Mouse (Mus musculus) embryonic facial prominence, embryonic 15.5 days (tissue): Measurements from ENCODE around the gene Ifit2. TPM values are rescaled to one million over a fixed set of nuclear protein-coding genes. Genes with fewer than 3 reads are reported as not detected.
A peak's percentile ranks its signal among the peaks of the same experiment; 100 is the strongest.

Experiments
- ATAC-seq: fragments of 200-750 bp; cut with Nextera tagmentation; 2 replicates; pipeline ENCODE4 v1.8.0; 2017; ENCODE audit warnings: low read depth, moderate TSS enrichment; ENCODE audit not compliant: insufficient number of reproducible peaks, low FRiP score, low TSS enrichment
- H3K27ac ChIP-seq: fragments of 300-500 bp; sonication (generic); replicated peaks from 2 replicates; pipeline ENCODE4 v1.5.1; 2015; ENCODE audit warnings: mild to moderate bottlenecking, inconsistent platforms
- H3K27me3 ChIP-seq: fragments of 300-500 bp; sonication (generic); 2 replicates; pipeline ENCODE4 v1.6.1; 2015; ENCODE audit warnings: inconsistent platforms
- H3K36me3 ChIP-seq: fragments of 300-500 bp; sonication (generic); 2 replicates; pipeline ENCODE4 v1.6.1; 2015; ENCODE audit warnings: mild to moderate bottlenecking, inconsistent platforms
- H3K4me1 ChIP-seq: fragments of 300-500 bp; sonication (generic); 2 replicates; pipeline ENCODE4 v1.6.1; 2015; ENCODE audit warnings: inconsistent platforms
- H3K4me2 ChIP-seq: fragments of 300-500 bp; sonication (generic); replicated peaks from 2 replicates; pipeline ENCODE4 v1.6.1; 2015; ENCODE audit warnings: mild to moderate bottlenecking, inconsistent platforms
- H3K4me3 ChIP-seq: fragments of 300-500 bp; sonication (generic); replicated peaks from 2 replicates; pipeline ENCODE4 v1.5.1; 2015; ENCODE audit warnings: mild to moderate bottlenecking, inconsistent platforms
- H3K9ac ChIP-seq: fragments of 300-500 bp; sonication (generic); 2 replicates; pipeline ENCODE4 v1.6.1; 2015; ENCODE audit warnings: inconsistent platforms
- H3K9me3 ChIP-seq: fragments of 300-500 bp; sonication (generic); replicated peaks from 2 replicates; pipeline ENCODE4 v1.6.1; 2016; ENCODE audit warnings: inconsistent platforms
- WGBS: fragments of 180-500 bp; shearing (Covaris S2); methylation state at CpG from one replicate; pipeline ENCODE4 v1.1.7; 2015; 5-methylcytosine and 5-hydroxymethylcytosine counted together
- polyA plus RNA-seq: library from polyadenylated mRNA; unstranded; fragments of >200 nt; fragmentation: Nextera tagmentation; extraction: Ambion mirVana; gene quantifications from 2 replicates; pipeline ENCODE4 v1.2.1, GENCODE M21; 2015

Ifit2 gene
- 10.0 and 11.4 TPM in 2 replicates for polyA plus RNA-seq

- peak within 1 kb of the TSS; percentile 79 for H3K27ac ChIP-seq
- H3K27me3 ChIP-seq, result no peaks in the 10 kb centered on the region
- no peak within 1 kb of the TSS for H3K9ac ChIP-seq
- ATAC-seq, result peak; percentile 86
- H3K4me3 ChIP-seq, result peak within 1 kb of the TSS; percentile 53
- peaks cover 25% of the 10 kb centered on the region for H3K4me1 ChIP-seq
- WGBS, result under 1% methylated on average over 22 of the region's 22 CpGs
- peak within 1 kb of the TSS; percentile 73 for H3K4me2 ChIP-seq
- H3K36me3 ChIP-seq, result no peaks in the 10 kb centered on the region
- no peaks in the 10 kb centered on the region for H3K9me3 ChIP-seq
Observed at GRCm38 (mm10) chr19:34550534-34551223, at the start of gene Ifit2. Gene Ifit2 (plus strand): TSS chr19:34550694.

- H3K4me3 ChIP-seq, result no peak overlapping the region
- H3K9me3 ChIP-seq, result no peaks in the 10 kb centered on the region
- H3K27ac ChIP-seq, result no peak overlapping the region
- peaks cover 10% of the 10 kb centered on the region; the same call in 1 of the 2 replicates for H3K36me3 ChIP-seq
- WGBS, result 44% methylated on average over 4 of the region's 4 CpGs
- H3K4me1 ChIP-seq, result 0 out of 2 replicates have a peak, but pooled peaks cover 2% of the 10 kb centered on the region
- no peaks in the 10 kb centered on the region for H3K27me3 ChIP-seq
- no peak for ATAC-seq
- no peak overlapping the region for H3K9ac ChIP-seq
- H3K4me2 ChIP-seq, result no peak overlapping the region
Observed at GRCm38 (mm10) chr19:34500763-34501162, 49.7 kb upstream of the Ifit2 start.

GRCm38 (mm10) chr19:34505161-34505721 is 45.3 kb upstream of the Ifit2 start:
- peaks cover 26% of the 10 kb centered on the region for H3K36me3 ChIP-seq
- no peak for ATAC-seq
- 82% methylated on average over 12 of the region's 12 CpGs for WGBS
- H3K4me1 ChIP-seq, result no peaks in the 10 kb centered on the region
- no peak overlapping the region for H3K9ac ChIP-seq
- no peaks in the 10 kb centered on the region for H3K27me3 ChIP-seq
- H3K4me2 ChIP-seq, result no peak overlapping the region
- H3K4me3 ChIP-seq, result no peak overlapping the region
- no peaks in the 10 kb centered on the region for H3K9me3 ChIP-seq
- no peak overlapping the region for H3K27ac ChIP-seq

GRCm38 (mm10) chr19:34510717-34511116 is 39.8 kb upstream of the Ifit2 start:
- H3K9me3 ChIP-seq, result no peaks in the 10 kb centered on the region
- H3K9ac ChIP-seq, result no peak overlapping the region
- peaks cover 20% of the 10 kb centered on the region for H3K36me3 ChIP-seq
- H3K27ac ChIP-seq, result no peak overlapping the region
- no peaks in the 10 kb centered on the region for H3K27me3 ChIP-seq
- 79% methylated on average over 5 of the region's 5 CpGs for WGBS
- no peak overlapping the region for H3K4me3 ChIP-seq
- no peak for ATAC-seq
- H3K4me1 ChIP-seq, result no peaks in the 10 kb centered on the region
- H3K4me2 ChIP-seq, result no peak overlapping the region

DNA sequence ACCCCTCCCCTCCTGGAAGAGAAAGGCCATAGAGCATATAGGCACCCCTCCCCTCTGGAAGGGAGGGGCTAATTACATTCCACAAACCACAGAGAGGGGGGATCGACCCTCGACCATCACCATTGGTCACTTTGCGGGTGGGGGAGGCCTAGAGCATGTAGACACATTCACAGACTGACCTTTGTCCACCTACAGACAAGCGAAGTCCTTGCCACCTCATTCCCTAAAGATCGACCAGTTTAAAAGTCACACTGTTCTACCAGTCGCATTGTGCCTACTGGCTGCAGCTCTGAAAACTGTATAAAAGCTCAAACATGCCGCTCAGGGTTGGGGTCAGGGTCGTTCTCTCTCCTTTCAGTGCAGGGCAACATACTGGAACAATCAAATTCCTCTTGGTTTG is 39.0 kb upstream of the Ifit2 start:
- peaks cover 12% of the 10 kb centered on the region for H3K36me3 ChIP-seq
- no peak for ATAC-seq
- 64% methylated on average over 8 of the region's 8 CpGs for WGBS
- H3K4me3 ChIP-seq, result no peak overlapping the region
- H3K9ac ChIP-seq, result no peak overlapping the region
- H3K9me3 ChIP-seq, result no peaks in the 10 kb centered on the region
- no peak overlapping the region for H3K27ac ChIP-seq
- no peak overlapping the region for H3K4me2 ChIP-seq
- H3K4me1 ChIP-seq, result no peaks in the 10 kb centered on the region
- no peaks in the 10 kb centered on the region for H3K27me3 ChIP-seq

DNA sequence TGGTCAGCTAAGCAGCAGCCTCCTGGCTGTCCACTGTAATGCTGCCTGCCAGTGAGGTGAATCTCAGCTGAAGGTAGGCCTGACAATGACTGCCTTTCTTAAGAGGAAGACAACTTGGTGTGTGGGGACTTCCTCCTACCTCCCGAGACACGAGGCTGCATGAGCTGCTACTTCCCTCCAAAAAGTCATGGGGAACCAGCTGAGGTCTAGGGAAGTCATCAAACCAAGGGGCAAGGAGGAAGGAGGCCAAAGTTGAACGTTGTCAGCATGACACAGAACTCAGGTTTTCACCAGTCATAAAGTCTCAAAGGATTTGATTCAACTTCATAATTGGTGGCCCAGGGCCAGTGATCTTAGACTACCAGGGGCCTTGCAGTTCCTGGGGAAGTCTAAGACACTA is 34.8 kb upstream of the Ifit2 start:
- Histone ChIP-seq H3K27ac (no peak overlapping the region), H3K4me3 (no peak overlapping the region), H3K36me3 (peaks cover 5% of the 10 kb centered on the region; the same call in 1 of the 2 replicates), H3K9ac (no peak overlapping the region), H3K27me3 (no peaks in the 10 kb centered on the region), H3K4me2 (no peak overlapping the region), H3K4me1 (no peaks in the 10 kb centered on the region), H3K9me3 (no peaks in the 10 kb centered on the region)
- ATAC-seq, result no peak
- 70% methylated on average over 3 of the region's 3 CpGs for WGBS

- no peak overlapping the region for H3K4me2 ChIP-seq
- H3K4me3 ChIP-seq, result no peak overlapping the region
Observed at GRCm38 (mm10) chr19:34516346-34516745, 34.1 kb upstream of the Ifit2 start.

DNA sequence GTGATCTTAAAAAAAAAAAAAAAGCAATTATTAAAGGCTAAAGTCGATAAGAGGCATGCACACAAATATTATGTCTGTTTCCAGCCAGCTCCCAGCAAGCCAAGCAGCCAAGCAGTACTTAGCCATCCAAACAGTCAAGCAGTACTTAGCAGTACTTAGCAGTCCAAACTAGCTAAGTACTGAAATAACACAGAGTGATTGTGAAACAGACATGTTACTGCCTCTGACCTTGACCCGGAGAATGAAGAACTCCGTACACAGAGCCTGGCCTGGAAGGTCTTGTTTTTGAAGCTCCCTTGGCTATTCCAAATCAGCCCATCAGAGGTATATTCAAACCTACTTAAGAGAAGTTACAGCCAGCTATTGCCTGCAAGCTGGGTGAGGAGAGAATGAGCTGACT is 33.3 kb upstream of the Ifit2 start:
- H3K9ac ChIP-seq, result no peak overlapping the region
- ATAC-seq, result no peak
- no peaks in the 10 kb centered on the region for H3K9me3 ChIP-seq
- H3K4me2 ChIP-seq, result no peak overlapping the region
- H3K36me3 ChIP-seq, result peaks cover 5% of the 10 kb centered on the region; the same call in 1 of the 2 replicates
- H3K27ac ChIP-seq, result no peak overlapping the region
- no peaks in the 10 kb centered on the region for H3K4me1 ChIP-seq
- no peaks in the 10 kb centered on the region for H3K27me3 ChIP-seq
- 91% methylated on average over 3 of the region's 3 CpGs for WGBS
- H3K4me3 ChIP-seq, result no peak overlapping the region

More at GRCm38 (mm10) chr19:34516346-34516745, 34.1 kb upstream of the Ifit2 start:
- ATAC-seq, result no peak
- H3K27me3 ChIP-seq, result no peaks in the 10 kb centered on the region
- H3K9me3 ChIP-seq, result no peaks in the 10 kb centered on the region
- 68% methylated on average over 2 of the region's 2 CpGs for WGBS
- H3K9ac ChIP-seq, result no peak overlapping the region
- H3K4me1 ChIP-seq, result no peaks in the 10 kb centered on the region
- H3K27ac ChIP-seq, result no peak overlapping the region
- H3K36me3 ChIP-seq, result peaks cover 5% of the 10 kb centered on the region; the same call in 1 of the 2 replicates

GRCm38 (mm10) chr19:34517812-34518594 is 32.5 kb upstream of the Ifit2 start:
- Histone ChIP-seq H3K4me1 (no peaks in the 10 kb centered on the region), H3K27ac (no peak overlapping the region), H3K4me2 (no peak overlapping the region), H3K9me3 (no peaks in the 10 kb centered on the region), H3K4me3 (no peak overlapping the region), H3K27me3 (no peaks in the 10 kb centered on the region), H3K36me3 (peaks cover 5% of the 10 kb centered on the region; the same call in 1 of the 2 replicates), H3K9ac (no peak overlapping the region)
- 93% methylated on average over 13 of the region's 13 CpGs for WGBS
- no peak for ATAC-seq

DNA sequence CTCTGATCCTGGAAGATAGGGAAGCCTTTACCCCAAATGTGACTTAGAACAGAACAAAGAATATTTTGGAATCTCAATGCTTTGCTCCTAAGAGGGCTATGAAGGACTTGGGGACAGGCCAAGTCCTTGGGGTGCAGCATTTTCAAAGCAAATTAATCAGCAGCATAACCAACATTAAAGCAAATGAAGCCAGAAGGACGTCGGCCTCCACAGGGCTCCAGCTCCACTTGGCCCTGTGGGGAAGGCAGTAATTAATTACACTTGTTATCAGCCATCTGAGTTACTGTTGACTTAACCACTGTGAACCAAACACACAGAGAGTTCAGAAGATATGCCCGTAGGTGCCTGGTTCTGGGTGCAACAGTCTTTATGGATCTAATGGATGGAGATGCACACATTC is 31.7 kb upstream of the Ifit2 start:
- H3K36me3 ChIP-seq, result peaks cover 5% of the 10 kb centered on the region; the same call in 1 of the 2 replicates
- no peaks in the 10 kb centered on the region for H3K4me1 ChIP-seq
- no peak overlapping the region for H3K4me3 ChIP-seq
- no peaks in the 10 kb centered on the region for H3K27me3 ChIP-seq
- no peak for ATAC-seq
- H3K4me2 ChIP-seq, result no peak overlapping the region
- H3K27ac ChIP-seq, result no peak overlapping the region
- 69% methylated on average over 3 of the region's 3 CpGs for WGBS
- no peak overlapping the region for H3K9ac ChIP-seq
- H3K9me3 ChIP-seq, result no peaks in the 10 kb centered on the region

DNA sequence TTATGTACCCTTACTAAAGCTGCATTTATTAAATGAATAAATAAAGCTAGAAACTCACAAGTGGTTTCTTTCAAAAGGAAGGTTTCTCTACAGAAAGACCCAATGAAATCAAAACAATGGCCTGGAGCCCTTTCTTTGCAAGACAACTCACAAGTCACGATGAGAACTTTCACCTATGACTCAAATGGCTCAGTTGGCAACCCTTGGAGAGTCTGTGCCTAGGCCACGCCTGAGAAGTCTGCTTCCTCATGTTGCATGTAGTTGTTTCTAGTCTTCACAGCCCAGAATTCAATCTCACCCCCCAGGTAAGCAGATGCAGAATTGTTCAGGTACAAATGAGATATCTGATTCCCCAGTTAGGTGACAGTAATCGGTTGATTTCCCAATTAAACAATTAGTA is 30.8 kb upstream of the Ifit2 start:
- H3K36me3 ChIP-seq, result peaks cover 5% of the 10 kb centered on the region; the same call in 1 of the 2 replicates
- no peaks in the 10 kb centered on the region for H3K9me3 ChIP-seq
- whole genome bisulfite sequencing, result 82% methylated on average over 3 of the region's 3 CpGs
- no peak overlapping the region for H3K4me2 ChIP-seq
- H3K4me1 ChIP-seq, result no peaks in the 10 kb centered on the region
- H3K9ac ChIP-seq, result no peak overlapping the region
- H3K27me3 ChIP-seq, result no peaks in the 10 kb centered on the region
- no peak for ATAC-seq
- H3K27ac ChIP-seq, result no peak overlapping the region
- H3K4me3 ChIP-seq, result no peak overlapping the region
